Mouse (Mus musculus) intestine, embryonic 15.5 days (tissue): Measurements from ENCODE around the gene Tktl2. TPM values are rescaled to one million over a fixed set of nuclear protein-coding genes. Genes with fewer than 3 reads are reported as not detected.

Experiments
- ATAC-seq: fragments of 200-750 bp; cut with Nextera tagmentation; 2 replicates; pipeline ENCODE4 v1.8.0; 2017; ENCODE audit warnings: moderate TSS enrichment, moderate library complexity
- H3K27ac ChIP-seq: fragments of 300-500 bp; sonication (generic); 2 replicates; pipeline ENCODE4 v1.5.1; 2015; ENCODE audit warnings: mild to moderate bottlenecking, inconsistent platforms
- H3K27me3 ChIP-seq: fragments of 300-500 bp; sonication (generic); replicated peaks from 2 replicates; pipeline ENCODE4 v1.6.1; 2015; ENCODE audit warnings: inconsistent platforms
- H3K36me3 ChIP-seq: fragments of 300-500 bp; sonication (generic); 2 replicates; pipeline ENCODE4 v1.6.1; 2015; ENCODE audit warnings: inconsistent platforms
- H3K4me1 ChIP-seq: fragments of 300-500 bp; sonication (generic); replicated peaks from 2 replicates; pipeline ENCODE4 v1.6.1; 2015; ENCODE audit warnings: inconsistent platforms
- H3K4me2 ChIP-seq: fragments of 300-500 bp; sonication (generic); replicated peaks from 2 replicates; pipeline ENCODE4 v1.6.1; 2015; ENCODE audit warnings: mild to moderate bottlenecking, inconsistent platforms
- H3K4me3 ChIP-seq: fragments of 300-500 bp; sonication (generic); replicated peaks from 2 replicates; pipeline ENCODE4 v1.5.1; 2015; ENCODE audit warnings: inconsistent platforms
- H3K9ac ChIP-seq: fragments of 300-500 bp; sonication (generic); 2 replicates; pipeline ENCODE4 v1.6.1; 2015; ENCODE audit warnings: inconsistent platforms
- H3K9me3 ChIP-seq: fragments of 300-500 bp; sonication (generic); 2 replicates; pipeline ENCODE4 v1.6.1; 2016; ENCODE audit warnings: inconsistent platforms
- WGBS: fragments of 180-500 bp; shearing (Covaris S2); methylation state at CpG from one replicate; pipeline ENCODE4 v1.1.7; 2015; 5-methylcytosine and 5-hydroxymethylcytosine counted together
- polyA plus RNA-seq: library from polyadenylated mRNA; unstranded; fragments of >200 nt; fragmentation: Nextera tagmentation; extraction: Ambion mirVana; gene quantifications from 2 replicates; pipeline ENCODE4 v1.2.1, GENCODE M21; 2015

Tktl2 gene
- not detected in 2 replicates for polyA plus RNA-seq

DNA sequence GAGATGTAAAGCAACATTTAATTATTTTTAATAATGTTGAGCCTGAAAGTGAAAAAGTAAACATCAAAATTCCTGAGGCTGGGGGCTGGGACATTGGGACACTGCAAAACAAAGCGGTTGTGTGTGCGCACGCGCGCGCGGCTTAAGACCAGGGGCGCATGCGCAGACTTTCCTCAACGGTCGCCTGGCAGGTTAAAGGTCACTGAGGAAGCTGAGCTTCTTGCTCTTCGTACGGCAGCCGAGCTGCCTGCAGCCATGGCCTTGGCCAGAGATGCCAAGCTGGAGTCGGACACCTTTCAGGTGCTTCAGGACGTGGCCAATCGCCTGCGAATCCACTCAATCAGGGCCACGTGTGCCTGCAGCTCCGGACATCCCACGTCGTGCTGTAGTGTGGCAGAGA, at the start of gene Tktl2:
TSS of gene Tktl2 (plus strand) at position 220 of the 400 bp plus-strand sequence.
- no peaks in the 10 kb centered on the region for H3K4me1 ChIP-seq
- 94% methylated on average over 22 of the region's 22 CpGs for WGBS
- H3K4me2 ChIP-seq = no peak within 1 kb of the TSS
- no peaks in the 10 kb centered on the region for H3K27me3 ChIP-seq
- H3K36me3 ChIP-seq = no peaks in the 10 kb centered on the region
- H3K9ac ChIP-seq = no peak within 1 kb of the TSS
- no peaks in the 10 kb centered on the region for H3K9me3 ChIP-seq
- no peak within 1 kb of the TSS for H3K4me3 ChIP-seq
- H3K27ac ChIP-seq = no peak within 1 kb of the TSS
- ATAC-seq = no peak

DNA sequence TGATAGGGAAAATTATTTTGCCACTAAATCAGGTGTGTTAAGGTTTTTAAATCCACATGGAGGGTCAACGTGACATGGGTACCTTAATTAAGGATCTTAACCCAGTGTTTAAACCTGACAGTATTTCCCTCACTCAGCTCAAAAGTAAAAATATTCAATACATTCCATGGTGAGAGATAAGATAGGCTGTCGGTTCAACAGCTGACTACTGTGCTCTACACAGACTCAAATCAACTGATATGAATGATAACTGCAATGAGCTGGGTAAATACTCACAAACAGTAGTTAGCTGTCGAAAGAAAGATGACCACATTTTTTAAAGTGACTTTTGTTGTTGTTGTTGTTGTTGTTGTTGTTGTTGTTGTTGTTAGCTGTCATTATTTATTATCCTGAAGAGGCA, 41.7 kb upstream of the Tktl2 start:
- Histone ChIP-seq H3K9ac (no peak overlapping the region), H3K4me1 (no peaks in the 10 kb centered on the region), H3K4me3 (no peak overlapping the region), H3K27me3 (no peaks in the 10 kb centered on the region), H3K9me3 (no peaks in the 10 kb centered on the region), H3K27ac (no peak overlapping the region), H3K4me2 (no peak overlapping the region), H3K36me3 (no peaks in the 10 kb centered on the region)
- no peak for ATAC-seq
- WGBS = 75% methylated on average over 3 of the region's 3 CpGs

DNA sequence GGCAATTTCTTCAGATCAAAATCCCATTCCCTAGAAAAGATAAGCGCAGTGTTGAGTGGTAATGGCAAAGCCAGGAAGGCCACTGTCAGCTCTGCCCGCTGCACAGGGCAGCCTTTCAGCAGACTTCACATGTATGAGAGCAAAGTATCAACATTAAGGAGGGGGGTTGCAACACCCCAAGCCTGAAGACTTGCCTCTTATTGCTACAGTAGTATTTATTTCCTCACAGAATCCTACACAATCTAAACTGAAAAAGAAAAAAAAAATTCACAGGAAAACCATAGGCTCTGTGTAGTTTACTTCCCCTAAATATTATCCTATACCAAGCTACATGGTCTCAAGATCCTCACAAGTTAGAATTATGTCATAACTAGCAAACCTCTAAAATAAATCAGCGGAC, 34.7 kb upstream of the Tktl2 start:
- 88% methylated on average over 3 of the region's 3 CpGs for WGBS
- Histone ChIP-seq H3K9ac (no peak overlapping the region), H3K36me3 (peaks cover 16% of the 10 kb centered on the region), H3K4me1 (no peaks in the 10 kb centered on the region), H3K4me3 (no peak overlapping the region), H3K9me3 (no peaks in the 10 kb centered on the region), H3K27me3 (no peaks in the 10 kb centered on the region), H3K27ac (no peak overlapping the region), H3K4me2 (no peak overlapping the region)
- ATAC-seq = no peak

DNA sequence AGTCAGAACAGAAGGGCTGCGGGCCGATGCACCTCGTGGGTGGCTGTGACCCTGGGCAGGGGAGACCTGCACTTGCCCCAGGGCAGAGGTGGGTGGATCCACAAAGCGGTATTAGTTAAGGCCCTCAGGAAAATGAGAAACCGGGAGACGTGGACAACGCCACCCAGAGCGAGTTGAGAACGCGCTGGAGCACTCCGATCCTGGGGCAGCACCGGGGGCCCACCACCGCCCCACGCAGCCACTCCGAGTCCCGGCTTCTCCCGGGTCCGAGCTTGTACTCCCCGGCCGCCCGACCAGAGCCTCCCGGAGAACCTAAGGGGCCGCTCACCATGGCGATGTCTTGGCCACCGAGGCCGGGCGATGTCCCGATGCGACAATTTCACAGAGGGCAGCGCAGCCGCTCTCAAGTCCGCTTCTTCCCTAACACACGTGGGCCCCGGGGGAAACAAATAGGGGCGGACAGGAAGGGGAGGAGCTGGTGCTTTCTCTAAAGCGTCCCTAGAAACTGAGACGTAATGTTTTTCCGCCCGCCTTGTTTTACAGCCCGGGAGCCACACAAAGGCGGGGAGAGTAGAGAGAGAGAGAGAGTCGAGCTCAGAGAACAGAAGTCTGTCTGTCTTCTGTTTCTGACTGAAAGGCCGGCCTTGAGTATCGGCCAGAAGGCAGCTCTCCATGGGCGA, 25.3 kb upstream of the Tktl2 start, which contains the start of gene Tma16:
TSS of gene Tma16 (minus strand) at position 447 of the 680 bp plus-strand sequence.
- H3K4me2 ChIP-seq = peak within 1 kb of the TSS; percentile 74
- H3K27ac ChIP-seq = 0 out of 2 replicates have a peak within 1 kb of the TSS, but pooled peaks have one; percentile 44
- peak; percentile 96 for ATAC-seq
- no peaks in the 10 kb centered on the region for H3K27me3 ChIP-seq
- H3K4me1 ChIP-seq = 0 out of 2 replicates have a peak, but pooled peaks cover 2% of the 10 kb centered on the region
- H3K36me3 ChIP-seq = peaks cover 6% of the 10 kb centered on the region; the same call in 1 of the 2 replicates
- H3K4me3 ChIP-seq = peak within 1 kb of the TSS; percentile 95
- under 1% methylated on average over 45 of the region's 45 CpGs for WGBS
- no peaks in the 10 kb centered on the region for H3K9me3 ChIP-seq
- H3K9ac ChIP-seq = peak within 1 kb of the TSS; percentile 87

DNA sequence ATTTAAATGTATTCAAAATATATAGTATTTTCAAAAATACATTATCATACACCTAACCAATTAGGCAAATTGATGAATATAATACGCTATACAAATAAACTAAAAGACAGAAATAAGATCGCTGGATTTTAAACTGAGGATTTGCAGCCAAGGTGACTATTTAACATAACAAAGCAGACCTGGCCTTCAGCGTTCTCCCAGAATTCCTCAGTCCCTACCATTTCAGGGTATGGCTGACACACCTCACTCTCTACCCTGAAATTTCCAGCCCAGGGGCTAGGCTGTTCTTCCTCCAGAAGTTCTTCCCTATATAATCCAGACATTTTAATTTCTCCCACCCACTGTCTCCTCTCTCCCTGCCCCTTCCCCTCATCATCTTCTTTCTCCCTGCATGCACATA, 23.0 kb upstream of the Tktl2 start:
- Histone ChIP-seq H3K27me3 (no peaks in the 10 kb centered on the region), H3K36me3 (peaks cover 2% of the 10 kb centered on the region; the same call in 1 of the 2 replicates), H3K9me3 (no peaks in the 10 kb centered on the region), H3K9ac (no peak overlapping the region), H3K27ac (no peak overlapping the region), H3K4me3 (no peak overlapping the region), H3K4me2 (no peak overlapping the region), H3K4me1 (0 out of 2 replicates have a peak, but pooled peaks cover 2% of the 10 kb centered on the region)
- WGBS = 46% methylated on average over 3 of the region's 3 CpGs
- ATAC-seq = no peak

DNA sequence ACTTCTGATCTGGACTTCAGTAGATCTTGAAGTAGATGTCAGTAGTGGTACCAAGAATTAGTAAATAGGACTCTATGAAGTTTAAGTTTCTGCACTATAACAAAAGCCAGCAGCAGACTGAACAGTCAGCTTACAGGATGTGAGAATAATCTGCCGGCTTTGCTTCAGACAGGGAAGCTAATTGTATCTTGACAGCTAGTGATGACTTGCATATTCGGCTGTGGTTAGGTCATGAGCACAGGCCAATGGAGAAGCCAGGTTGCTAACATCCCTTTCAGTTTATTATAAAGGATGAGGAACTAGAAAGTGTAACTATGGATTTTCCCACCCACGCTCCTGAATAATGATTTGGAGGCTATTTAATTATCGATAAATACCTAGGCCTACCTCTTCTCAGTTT, 20.9 kb upstream of the Tktl2 start:
- Histone ChIP-seq H3K4me2 (no peak overlapping the region), H3K36me3 (no peaks in the 10 kb centered on the region), H3K4me3 (no peak overlapping the region), H3K9me3 (no peaks in the 10 kb centered on the region), H3K27me3 (no peaks in the 10 kb centered on the region), H3K4me1 (no peaks in the 10 kb centered on the region), H3K9ac (no peak overlapping the region), H3K27ac (no peak overlapping the region)
- 72% methylated on average over 4 of the region's 4 CpGs for WGBS
- no peak for ATAC-seq

DNA sequence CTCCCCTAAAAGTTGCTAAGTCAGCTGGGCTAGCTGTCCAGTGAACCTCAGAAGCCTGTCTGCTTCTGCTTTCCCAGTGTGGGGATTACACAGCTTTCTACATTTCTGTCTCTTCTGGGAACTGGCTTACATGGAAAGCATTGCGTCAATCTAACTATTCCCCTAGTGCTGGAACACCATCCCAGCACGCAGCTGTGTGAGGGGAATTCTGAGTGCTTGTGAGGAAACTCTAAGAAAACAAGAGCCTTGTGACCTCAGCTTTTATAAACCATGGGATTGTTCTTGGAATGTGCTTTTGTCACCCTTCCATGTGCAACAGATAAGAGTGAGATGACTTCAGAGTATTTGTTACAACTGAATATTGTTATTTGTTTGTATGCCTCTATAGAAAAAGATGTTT, 17.1 kb upstream of the Tktl2 start:
- Histone ChIP-seq H3K9me3 (no peaks in the 10 kb centered on the region), H3K4me1 (no peaks in the 10 kb centered on the region), H3K27ac (no peak overlapping the region), H3K4me3 (no peak overlapping the region), H3K4me2 (no peak overlapping the region), H3K36me3 (no peaks in the 10 kb centered on the region), H3K27me3 (no peaks in the 10 kb centered on the region), H3K9ac (no peak overlapping the region)
- WGBS = 76% methylated on average over 2 of the region's 2 CpGs
- ATAC-seq = no peak

DNA sequence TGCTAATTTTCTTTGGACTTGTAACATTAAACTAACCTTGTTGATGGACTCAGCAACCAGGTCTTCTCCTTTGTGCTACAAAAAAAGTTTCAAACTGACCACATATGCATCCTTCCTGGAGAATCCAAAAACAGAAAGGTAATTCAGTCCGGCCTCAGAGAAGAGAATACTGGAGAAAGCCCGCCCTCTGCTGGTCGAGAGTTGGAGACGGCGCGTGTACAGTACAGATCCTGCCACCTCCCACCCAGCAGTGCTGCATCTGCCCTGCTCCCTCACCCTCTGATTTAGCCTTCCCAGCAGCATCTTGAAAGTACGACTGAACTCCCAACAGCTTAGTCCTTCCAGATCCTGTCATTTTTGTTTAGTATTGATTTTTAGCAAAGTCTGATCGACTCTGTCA, 15.8 kb upstream of the Tktl2 start:
- H3K27ac ChIP-seq = no peak overlapping the region
- no peaks in the 10 kb centered on the region for H3K9me3 ChIP-seq
- no peak overlapping the region for H3K4me2 ChIP-seq
- no peaks in the 10 kb centered on the region for H3K27me3 ChIP-seq
- no peak overlapping the region for H3K4me3 ChIP-seq
- H3K36me3 ChIP-seq = no peaks in the 10 kb centered on the region
- H3K4me1 ChIP-seq = no peaks in the 10 kb centered on the region
- H3K9ac ChIP-seq = no peak overlapping the region
- peak; percentile 68 for ATAC-seq
- 6% methylated on average over 8 of the region's 8 CpGs for WGBS

DNA sequence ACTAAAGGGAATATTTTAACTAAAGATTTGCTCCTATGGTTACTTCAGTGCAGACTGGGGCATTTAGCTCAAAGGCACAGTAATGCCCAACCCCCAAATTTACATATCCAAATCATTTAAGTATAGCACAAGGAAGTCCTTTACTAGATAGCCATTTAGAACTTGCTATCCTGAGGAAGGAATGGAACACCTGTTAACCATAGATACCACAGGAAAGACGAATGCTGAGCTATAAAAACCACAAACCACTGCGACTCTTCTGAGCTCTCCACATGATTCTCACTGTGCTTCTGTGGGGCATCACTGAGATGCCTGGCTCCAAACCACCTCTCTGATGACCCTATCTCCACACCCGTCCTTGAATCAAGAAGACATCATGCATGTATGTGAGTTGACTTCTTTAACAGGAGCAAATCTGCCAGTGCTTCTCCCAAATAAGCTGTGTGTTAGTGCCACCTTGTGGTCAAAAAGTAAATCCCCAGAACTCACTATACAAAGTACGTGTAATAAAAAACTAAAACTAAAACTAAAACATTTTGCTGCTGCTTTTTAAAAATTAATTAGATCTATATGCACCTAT, 14.5 kb upstream of the Tktl2 start:
- H3K4me3 ChIP-seq = no peak overlapping the region
- no peaks in the 10 kb centered on the region for H3K9me3 ChIP-seq
- no peak overlapping the region for H3K4me2 ChIP-seq
- 0 out of 2 replicates have a peak, but pooled peaks have one; percentile 34 for ATAC-seq
- no peaks in the 10 kb centered on the region for H3K27me3 ChIP-seq
- H3K9ac ChIP-seq = no peak overlapping the region
- no peaks in the 10 kb centered on the region for H3K36me3 ChIP-seq
- no peaks in the 10 kb centered on the region for H3K4me1 ChIP-seq
- no peak overlapping the region for H3K27ac ChIP-seq
- 35% methylated on average over 4 of the region's 4 CpGs for WGBS

DNA sequence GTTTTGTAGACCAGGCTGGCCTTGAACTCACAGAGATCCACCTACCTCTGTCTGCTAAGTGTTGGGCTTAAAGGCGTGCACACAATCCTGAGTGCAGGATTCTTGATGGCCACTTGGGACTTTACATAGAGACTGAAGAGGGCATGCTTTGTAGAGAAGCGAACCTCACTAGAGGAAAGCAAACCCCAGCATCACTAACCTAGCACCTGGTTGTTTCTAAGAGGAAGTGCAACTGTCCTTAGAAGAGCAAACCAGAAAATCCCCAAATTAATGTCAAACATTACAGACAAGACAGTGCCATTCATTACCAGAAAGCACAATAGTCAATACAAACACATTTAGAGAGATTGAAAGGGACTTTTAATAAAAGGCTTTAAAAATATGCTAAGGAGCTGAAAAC, 8.2 kb upstream of the Tktl2 start:
- H3K36me3 ChIP-seq = no peaks in the 10 kb centered on the region
- no peaks in the 10 kb centered on the region for H3K9me3 ChIP-seq
- H3K4me3 ChIP-seq = no peak overlapping the region
- H3K27me3 ChIP-seq = no peaks in the 10 kb centered on the region
- no peak overlapping the region for H3K9ac ChIP-seq
- ATAC-seq = no peak
- no peaks in the 10 kb centered on the region for H3K4me1 ChIP-seq
- no peak overlapping the region for H3K27ac ChIP-seq
- no peak overlapping the region for H3K4me2 ChIP-seq
- 76% methylated on average over 2 of the region's 2 CpGs for WGBS

DNA sequence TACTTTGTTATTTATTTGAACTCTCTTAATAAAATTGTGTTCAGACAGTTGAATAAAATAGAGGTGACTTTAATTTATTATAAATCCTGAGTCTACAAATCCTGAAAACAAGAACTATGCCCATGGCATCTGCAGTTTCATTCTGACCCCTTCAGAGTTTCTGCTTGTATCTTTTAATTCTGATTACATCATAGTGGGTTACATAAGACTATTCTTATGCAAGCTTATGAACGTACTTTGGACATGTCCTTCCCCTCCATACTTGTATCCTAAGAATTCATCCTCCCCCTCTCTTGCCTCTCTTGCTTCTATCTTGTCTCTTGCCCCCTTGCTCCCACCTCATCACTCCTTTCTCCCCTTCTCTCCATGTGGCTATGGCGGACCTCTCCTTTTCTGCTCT, 7.6 kb downstream of the Tktl2 start:
- no peaks in the 10 kb centered on the region for H3K27me3 ChIP-seq
- no peaks in the 10 kb centered on the region for H3K4me1 ChIP-seq
- H3K36me3 ChIP-seq = no peaks in the 10 kb centered on the region
- WGBS = 76% methylated on average over 2 of the region's 2 CpGs
- H3K27ac ChIP-seq = no peak overlapping the region
- H3K4me2 ChIP-seq = no peak overlapping the region
- H3K9me3 ChIP-seq = no peaks in the 10 kb centered on the region
- ATAC-seq = no peak
- H3K9ac ChIP-seq = no peak overlapping the region
- no peak overlapping the region for H3K4me3 ChIP-seq

DNA sequence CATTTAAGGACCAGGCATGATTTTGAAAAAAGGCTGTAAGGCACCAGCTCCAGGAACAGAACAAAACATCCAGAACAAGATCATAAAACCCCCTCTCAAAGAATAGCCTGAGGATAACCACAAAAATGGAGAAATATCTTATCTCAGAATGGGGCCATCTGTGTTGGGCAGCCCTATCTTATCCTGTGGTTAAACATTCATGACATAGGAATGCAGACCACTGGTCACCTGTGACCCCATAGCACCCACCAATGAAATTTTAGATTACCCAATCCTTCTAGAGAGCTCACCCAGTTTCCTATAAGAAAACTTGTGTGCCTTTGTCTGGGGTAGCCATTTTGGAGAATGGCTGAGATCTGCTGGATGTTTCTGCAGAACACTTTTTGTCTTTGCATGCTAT, 9.0 kb downstream of the Tktl2 start:
- Histone ChIP-seq H3K4me1 (no peaks in the 10 kb centered on the region), H3K4me2 (no peak overlapping the region), H3K27ac (no peak overlapping the region), H3K4me3 (no peak overlapping the region), H3K27me3 (no peaks in the 10 kb centered on the region), H3K9me3 (no peaks in the 10 kb centered on the region), H3K9ac (no peak overlapping the region), H3K36me3 (no peaks in the 10 kb centered on the region)
- no peak for ATAC-seq

DNA sequence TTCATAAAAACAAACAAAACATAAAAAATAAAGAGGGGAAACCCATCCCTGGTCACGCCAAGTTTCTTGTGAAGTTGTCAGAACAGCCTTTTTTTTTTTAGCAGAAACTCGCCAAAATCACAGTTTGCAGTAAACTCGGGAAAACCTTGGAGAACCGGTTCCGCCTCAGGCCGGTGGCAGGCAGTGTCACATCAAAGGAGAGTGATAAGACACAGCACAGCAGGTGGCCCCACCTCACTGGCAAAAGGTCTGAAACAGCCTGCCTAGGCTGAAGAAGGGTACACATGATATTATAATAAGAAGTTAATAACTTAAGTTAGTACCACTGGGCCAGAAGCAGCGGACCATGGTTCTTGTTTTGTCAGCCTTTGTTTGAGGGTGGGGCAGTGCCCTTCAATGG, 38.5 kb downstream of the Tktl2 start:
- no peak overlapping the region for H3K9ac ChIP-seq
- 10% methylated on average over 7 of the region's 7 CpGs for WGBS
- no peaks in the 10 kb centered on the region for H3K4me1 ChIP-seq
- no peak overlapping the region for H3K4me3 ChIP-seq
- no peak overlapping the region for H3K27ac ChIP-seq
- no peak overlapping the region for H3K4me2 ChIP-seq
- H3K9me3 ChIP-seq = no peaks in the 10 kb centered on the region
- H3K36me3 ChIP-seq = no peaks in the 10 kb centered on the region
- peak; percentile 96 for ATAC-seq
- H3K27me3 ChIP-seq = no peaks in the 10 kb centered on the region
